Mouse (Mus musculus): Measurements from ENCODE around the gene Gm8271. TPM values are rescaled to one million over a fixed set of nuclear protein-coding genes. Genes with fewer than 3 reads are reported as not detected.
"Not testable (repeated sequence)": the region's sequence is repeated elsewhere in the genome, so short reads cannot be mapped to it uniquely, and the experiment has no call there.

Gene Gm8271
- not detected for total RNA-seq (2021)
- long read RNA-seq, experiment 1 = 0 reads
- long read RNA-seq, experiment 2 = 0 reads

DNA sequence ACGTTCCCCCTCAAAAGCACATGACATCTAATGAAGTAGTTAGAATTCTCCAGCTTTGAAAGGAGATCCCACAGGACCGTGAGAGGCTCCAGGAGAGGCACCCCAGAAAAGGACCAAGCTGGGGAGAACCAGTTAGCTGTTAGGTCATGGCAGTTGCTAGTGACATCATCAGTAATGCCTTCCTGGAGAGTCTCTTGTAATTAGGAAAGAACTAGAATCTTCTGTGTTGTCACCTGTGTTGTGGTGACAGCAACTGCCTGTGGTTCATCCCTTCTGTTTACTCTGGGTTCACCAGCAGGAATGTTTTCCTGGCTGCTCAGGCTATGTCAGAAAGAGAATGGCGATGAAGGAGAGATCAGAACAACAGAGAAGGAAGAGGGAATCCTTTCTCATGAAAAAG lies at the start of gene Gm8271:
Gene Gm8271, plus strand, starts transcription at position 301 of the 400 bp plus-strand sequence.
- not testable (repeated sequence) for DNase-seq (ENCODE audit: low spot score in 2 of 2)

DNA sequence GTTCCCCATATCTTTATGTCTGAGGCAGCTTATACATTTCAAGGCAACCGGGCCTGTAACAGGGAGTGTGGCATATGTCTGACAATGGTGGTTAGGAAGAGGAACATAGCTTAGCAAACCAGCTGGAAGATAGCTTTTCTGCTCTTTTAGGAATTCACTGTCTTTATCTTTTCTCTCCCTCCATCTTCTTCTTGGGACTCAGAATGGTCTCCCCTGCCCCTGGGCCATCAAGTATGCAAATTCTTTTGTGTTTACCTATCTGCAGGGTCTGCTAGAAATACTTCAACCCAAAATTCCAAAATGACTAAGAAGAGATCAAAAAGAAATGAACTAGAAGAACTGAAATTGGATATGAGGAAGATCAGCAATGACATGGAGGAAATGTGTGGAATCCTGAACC lies 21.4 kb upstream of the Gm8271 start, which contains the start of gene Gm3317:
Gene Gm3317, plus strand, starts transcription at position 301 of the 400 bp plus-strand sequence.
- DNase-seq (ENCODE audit: low spot score in 2 of 2) = not testable (repeated sequence)

Other genes with a start within 250 kb of the Gm8271 start
- not detected for gene Gm8297, start 201.9 kb upstream of the Gm8271 start, total RNA-seq (2021)
- not detected for gene Gm3298, start 169.9 kb upstream of the Gm8271 start, total RNA-seq (2021)
- gene 4930555G01Rik, start 135.2 kb upstream of the Gm8271 start, total RNA-seq (2021) = not detected
- gene Gm8281, start 114.8 kb upstream of the Gm8271 start, total RNA-seq (2021) = not detected
- not detected for gene Gm8279, start 54.3 kb upstream of the Gm8271 start, total RNA-seq (2021)
- gene Gm3317, start 21.3 kb upstream of the Gm8271 start, total RNA-seq (2021) = not detected
- gene Gm3526, start 74.8 kb downstream of the Gm8271 start, total RNA-seq (2021) = not detected
- not detected for gene Gm3542, start 149.1 kb downstream of the Gm8271 start, total RNA-seq (2021)
- gene Gm3500, start 203.3 kb downstream of the Gm8271 start, total RNA-seq (2021) = not detected

Measured in adrenal gland, adult 18-20 months (tissue).